Mouse (Mus musculus): ENCODE measurements around the gene Phyhipl.

The Phyhipl gene

GRCm38 (mm10) chr10:70655828-70656227, at the start of gene Phyhipl:
Gene Phyhipl, minus strand, starts transcription at chr10:70655965.
- DNase-seq = no peak

- DNase-seq = no peak
Measured at GRCm38 (mm10) chr10:70703211-70703610, 47.4 kb upstream of the Phyhipl start.

GRCm38 (mm10) chr10:70699581-70699980, 43.8 kb upstream of the Phyhipl start:
- DNase-seq = no peak

- DNase-seq = no peak
Measured at GRCm38 (mm10) chr10:70698014-70698413, 42.2 kb upstream of the Phyhipl start.

- no peak for DNase-seq
Measured at GRCm38 (mm10) chr10:70696748-70697585, 41.2 kb upstream of the Phyhipl start.

- DNase-seq = no peak
Measured at GRCm38 (mm10) chr10:70689346-70689745, 33.6 kb upstream of the Phyhipl start.

GRCm38 (mm10) chr10:70688881-70689280, 33.1 kb upstream of the Phyhipl start:
- DNase-seq = no peak

GRCm38 (mm10) chr10:70686941-70687703, 31.4 kb upstream of the Phyhipl start:
- no peak for DNase-seq

- DNase-seq = no peak
Measured at GRCm38 (mm10) chr10:70686505-70686904, 30.7 kb upstream of the Phyhipl start.

- no peak for DNase-seq
Measured at GRCm38 (mm10) chr10:70683508-70683907, 27.7 kb upstream of the Phyhipl start.

- DNase-seq = no peak
Measured at GRCm38 (mm10) chr10:70677946-70678345, 22.2 kb upstream of the Phyhipl start.

GRCm38 (mm10) chr10:70656272-70656671, 507 bp upstream of the Phyhipl start:
- no peak for DNase-seq

- no peak for DNase-seq
Measured at GRCm38 (mm10) chr10:70654655-70655054, 1.1 kb downstream of the Phyhipl start.

GRCm38 (mm10) chr10:70654139-70654538, 1.6 kb downstream of the Phyhipl start:
- no peak for DNase-seq

- no peak for DNase-seq
Measured at GRCm38 (mm10) chr10:70651769-70652648, 3.8 kb downstream of the Phyhipl start.

- DNase-seq = no peak
Measured at GRCm38 (mm10) chr10:70648831-70649230, 6.9 kb downstream of the Phyhipl start.

- no peak for DNase-seq
Measured at GRCm38 (mm10) chr10:70643131-70643530, 12.6 kb downstream of the Phyhipl start.

GRCm38 (mm10) chr10:70640896-70641596, 14.7 kb downstream of the Phyhipl start:
- no peak for DNase-seq

GRCm38 (mm10) chr10:70640075-70640737, 15.6 kb downstream of the Phyhipl start:
- DNase-seq = no peak

- DNase-seq = no peak
Measured at GRCm38 (mm10) chr10:70637640-70638328, 18.0 kb downstream of the Phyhipl start.

- no peak for DNase-seq
Measured at GRCm38 (mm10) chr10:70635261-70635660, 20.5 kb downstream of the Phyhipl start.
